In the genomic region with DNA sequence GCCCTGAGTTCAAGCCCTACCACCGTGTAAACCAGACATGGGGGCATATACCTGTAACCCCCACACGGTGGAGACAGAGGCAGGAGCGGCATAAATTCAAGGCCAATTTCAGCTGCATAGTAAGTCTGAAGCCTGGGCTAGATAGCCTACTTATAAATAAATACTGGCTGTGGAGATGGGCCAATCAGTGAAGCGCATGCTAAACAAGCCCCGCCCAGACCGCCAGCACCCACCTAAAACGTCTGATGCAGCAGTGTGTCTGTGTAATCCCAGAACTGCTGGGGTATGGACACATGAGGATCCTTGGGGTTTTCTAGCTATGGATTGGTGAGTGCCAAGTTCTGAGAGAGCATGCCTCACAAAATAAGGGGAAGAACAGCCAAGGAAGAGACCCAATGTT, we compare ENCODE assay signal across 32 mouse cellular contexts. TPM values are rescaled to one million over a fixed set of nuclear protein-coding genes. Genes with fewer than 3 reads are reported as not detected.
A peak's percentile ranks its signal among the peaks of the same experiment; 100 is the strongest.
DNase-seq lines count a peak whose midpoint lies in the region; ATAC-seq and TF ChIP-seq lines count a peak whose summit lies in the region.
"Had no signal": no experiment of that assay in that cellular context is flagged by ENCODE, and none has a peak within 500 bp of the region (broad histone marks: within the 10 kb centered on the region; RNA-seq: fewer than 3 reads in every experiment).

No protein-coding gene starts in this region.

- no peak for DNase-seq in heart, adult 2 months
- peak; percentile 85 for DNase-seq in midbrain, embryonic 11.5 days (ENCODE audit: low spot score, missing footprints)
- peak; percentile 54 for DNase-seq in ZHBTc4 (ENCODE audit: low read depth, low spot score)
- no peak for DNase-seq in gastrocnemius, postnatal 10 days
- DNase-seq: adrenal gland, adult 2 months; adrenal gland, postnatal 14 days; B cell, adult 2 months; cerebellum, adult 11 months; cerebellum, adult 2 months; cerebellum, adult 9-11 months; cerebellum, postnatal 25 days; gastrocnemius, postnatal 14 days; heart, adult 11 months; heart, postnatal 14 days; heart, postnatal 4 days had no signal

- no peaks in the 10 kb centered on the region for H3K79me2 ChIP-seq in heart, adult 2 months (replicated peaks; ENCODE audit: control insufficient read depth, insufficient read depth, low read length)

- intact Hi-C loops in heart, adult 2 months (cut with DNase I), result loop anchor here (5.0 kb wide), 1 partner anchor 437 kb away; no protein-coding TSS in a partner anchor

- whole genome bisulfite sequencing in heart, adult 2 months, result 52% methylated on average over 7 of the region's 7 CpGs
- 48% methylated on average over 7 of the region's 7 CpGs for WGBS in heart, embryonic 12.5 days
- WGBS in midbrain, embryonic 11.5 days, result 61% methylated on average over 7 of the region's 7 CpGs
- 65% methylated on average over 7 of the region's 7 CpGs for WGBS in midbrain, embryonic 16.5 days

- H3K27ac ChIP-seq in heart, adult 2 months, result no peak overlapping the region
- no peak overlapping the region for H3K27ac ChIP-seq in heart, embryonic 12.5 days (ENCODE audit: poor library complexity, severe bottlenecking)
- H3K27ac ChIP-seq in midbrain, embryonic 11.5 days (ENCODE audit: low read depth, low read length), result no peak overlapping the region
- no peak overlapping the region for H3K27ac ChIP-seq in midbrain, embryonic 16.5 days (ENCODE audit: low read length)
- H3K27ac ChIP-seq: embryonic facial prominence, embryonic 10.5 days; embryonic facial prominence, embryonic 13.5 days; forebrain, embryonic 12.5 days; forebrain, embryonic 15.5 days; heart, embryonic 13.5 days; hindbrain, embryonic 14.5 days; hindbrain, postnatal 0 days had no signal

- no peak for TF ChIP-seq POLR2A in heart, adult 2 months (IDR thresholded peaks at IDR 0.05; ENCODE audit: insufficient read depth, low read depth, low read length)

- no peaks in the 10 kb centered on the region for H3K4me1 ChIP-seq in heart, adult 2 months (ENCODE audit: control insufficient read depth, insufficient read depth, low read length)
- 0 out of 2 replicates have a peak, but pooled peaks cover under 1% of the 10 kb centered on the region for H3K4me1 ChIP-seq in heart, embryonic 12.5 days (replicated peaks)
- H3K4me1 ChIP-seq in midbrain, embryonic 11.5 days (ENCODE audit: control insufficient read depth, insufficient read depth, low read length), result peaks cover 6% of the 10 kb centered on the region
- H3K4me1 ChIP-seq in midbrain, embryonic 16.5 days (ENCODE audit: control insufficient read depth, insufficient read depth, low read length), result peaks cover 5% of the 10 kb centered on the region
- H3K4me1 ChIP-seq: embryonic facial prominence, embryonic 13.5 days; forebrain, embryonic 15.5 days had no signal

- ATAC-seq in heart, embryonic 12.5 days (ENCODE audit: insufficient number of reproducible peaks, low FRiP score), result no peak
- ATAC-seq in midbrain, embryonic 11.5 days (ENCODE audit: low FRiP score), result no peak
- ATAC-seq in midbrain, embryonic 16.5 days, result no peak
- no peak for ATAC-seq in inflammation-experienced regulatory T-cells, adult 6 months
- ATAC-seq: forebrain, embryonic 15.5 days; hindbrain, postnatal 0 days had no signal

- TF ChIP-seq CTCF in heart, adult 2 months (IDR thresholded peaks at IDR 0.05), result 0 out of 2 replicates have a peak, but pooled peaks have one; percentile 15

- H3K27me3 ChIP-seq in heart, adult 2 months (ENCODE audit: control insufficient read depth, insufficient read depth, low read length), result no peaks in the 10 kb centered on the region
- H3K27me3 ChIP-seq in heart, embryonic 12.5 days (replicated peaks), result peaks cover 31% of the 10 kb centered on the region
- no peaks in the 10 kb centered on the region; the same call in 1 of the 2 replicates for H3K27me3 ChIP-seq in midbrain, embryonic 11.5 days (ENCODE audit: control insufficient read depth, insufficient read depth, low read length)
- no peaks in the 10 kb centered on the region; the same call in 1 of the 2 replicates for H3K27me3 ChIP-seq in midbrain, embryonic 16.5 days (ENCODE audit: control insufficient read depth, insufficient read depth, low read depth, low read length)

- H3K9ac ChIP-seq in heart, adult 2 months (ENCODE audit: low read depth, low read length), result no peak overlapping the region
- no peak overlapping the region for H3K9ac ChIP-seq in heart, embryonic 12.5 days
- H3K9ac ChIP-seq in midbrain, embryonic 11.5 days (ENCODE audit: low read length), result no peak overlapping the region
- H3K9ac ChIP-seq in midbrain, embryonic 16.5 days (ENCODE audit: low read depth, low read length), result no peak overlapping the region
- H3K9ac ChIP-seq: embryonic facial prominence, embryonic 13.5 days; forebrain, embryonic 12.5 days; forebrain, embryonic 15.5 days; heart, embryonic 13.5 days; hindbrain, embryonic 14.5 days had no signal

- H3K4me2 ChIP-seq in heart, embryonic 12.5 days, result no peak overlapping the region
- no peak overlapping the region for H3K4me2 ChIP-seq in midbrain, embryonic 11.5 days
- no peak overlapping the region for H3K4me2 ChIP-seq in midbrain, embryonic 16.5 days (ENCODE audit: low read length)
- H3K4me2 ChIP-seq: embryonic facial prominence, embryonic 13.5 days; forebrain, embryonic 12.5 days; forebrain, embryonic 15.5 days; heart, embryonic 13.5 days; hindbrain, embryonic 14.5 days had no signal

- H3K9me3 ChIP-seq in heart, embryonic 12.5 days (replicated peaks), result no peaks in the 10 kb centered on the region
- no peaks in the 10 kb centered on the region for H3K9me3 ChIP-seq in midbrain, embryonic 11.5 days (ENCODE audit: control insufficient read depth, low read length)
- 0 out of 2 replicates have a peak, but pooled peaks cover 3% of the 10 kb centered on the region for H3K9me3 ChIP-seq in midbrain, embryonic 16.5 days (replicated peaks; ENCODE audit: control insufficient read depth, low read length, poor library complexity, severe bottlenecking)
- H3K9me3 ChIP-seq: embryonic facial prominence, embryonic 13.5 days; forebrain, embryonic 15.5 days; heart, embryonic 13.5 days had no signal

- TF ChIP-seq EP300 in heart, adult 2 months (IDR thresholded peaks at IDR 0.05; ENCODE audit: insufficient read depth, low read depth, low read length), result no peak

- no peaks in the 10 kb centered on the region for H3K36me3 ChIP-seq in heart, adult 2 months (ENCODE audit: control insufficient read depth, insufficient read depth, low read length)
- no peaks in the 10 kb centered on the region for H3K36me3 ChIP-seq in heart, embryonic 12.5 days
- no peaks in the 10 kb centered on the region for H3K36me3 ChIP-seq in midbrain, embryonic 11.5 days (ENCODE audit: control insufficient read depth, insufficient read depth, low read length)
- no peaks in the 10 kb centered on the region for H3K36me3 ChIP-seq in midbrain, embryonic 16.5 days (ENCODE audit: control insufficient read depth, insufficient read depth, low read length)
- H3K36me3 ChIP-seq: embryonic facial prominence, embryonic 10.5 days; embryonic facial prominence, embryonic 13.5 days; forebrain, embryonic 12.5 days; forebrain, embryonic 15.5 days; heart, embryonic 13.5 days had no signal

- H3K4me3 ChIP-seq in heart, adult 2 months, result no peak overlapping the region
- H3K4me3 ChIP-seq in heart, embryonic 12.5 days, result no peak overlapping the region
- no peak overlapping the region for H3K4me3 ChIP-seq in midbrain, embryonic 11.5 days (ENCODE audit: low read depth, low read length)
- H3K4me3 ChIP-seq in midbrain, embryonic 16.5 days (ENCODE audit: low read depth, low read length), result no peak overlapping the region
- H3K4me3 ChIP-seq: embryonic facial prominence, embryonic 10.5 days; embryonic facial prominence, embryonic 13.5 days; erythroblast, embryonic 14.5 days; forebrain, embryonic 12.5 days; forebrain, embryonic 15.5 days; heart, embryonic 13.5 days had no signal

RNA-seq across cellular contexts. Expression of a gene that starts 10.5 kb away (rescaled TPM):
- total RNA-seq in heart, adult 2 months (2021), result under 1 TPM; 0.70 to 0.75 TPM
- 0.41 and 0.61 TPM in 2 replicates for polyA plus RNA-seq in heart, adult 2 months (2012; rRNA removed)
- polyA plus RNA-seq in heart, embryonic 12.5 days (2016; fragmentation: Nextera tagmentation; extraction: Ambion mirVana), result 2.5 and 3.4 TPM in 2 replicates
- 0.25 and 0.36 TPM in 2 replicates for polyA plus RNA-seq in midbrain, embryonic 11.5 days (2014; fragmentation: Nextera tagmentation; extraction: Ambion mirVana)
- 0.92 and 1.1 TPM in 2 replicates for polyA plus RNA-seq in midbrain, embryonic 16.5 days (2015; fragmentation: Nextera tagmentation; extraction: Ambion mirVana)
- polyA plus RNA-seq in inflammation-experienced regulatory T-cells, adult 6 months (2017; shearing (Covaris generic)), result not detected
- total RNA-seq in gastrocnemius, postnatal 10 days (2021), result under 1 TPM in 1 of 2 experiments, not detected in 1; 0.05 TPM
- total RNA-seq: CH12.LX; common myeloid progenitor, adult 5-6 weeks; gastrocnemius, postnatal 4 days had no signal
- polyA plus RNA-seq: erythroblast, embryonic 14.5 days; intestine, embryonic 14.5 days had no signal

RNA-seq across cellular contexts. Expression of a gene that starts 13.8 kb away (rescaled TPM):
- not detected for total RNA-seq in heart, adult 2 months (2021)
- not detected in 2 replicates for polyA plus RNA-seq in heart, adult 2 months (2012; rRNA removed)
- polyA plus RNA-seq in heart, embryonic 12.5 days (2016; fragmentation: Nextera tagmentation; extraction: Ambion mirVana), result 0.12 and 0.23 TPM in 2 replicates
- polyA plus RNA-seq in midbrain, embryonic 11.5 days (2014; fragmentation: Nextera tagmentation; extraction: Ambion mirVana), result 13.8 and 14.2 TPM in 2 replicates
- polyA plus RNA-seq in midbrain, embryonic 16.5 days (2015; fragmentation: Nextera tagmentation; extraction: Ambion mirVana), result 18.8 and 21.2 TPM in 2 replicates
- 1 to 10 TPM in 2 of 3 experiments, under 1 TPM in 1; 0.53 to 2.9 (median 2.3) TPM for polyA plus RNA-seq in inflammation-experienced regulatory T-cells, adult 6 months (2017; shearing (Covaris generic))
- total RNA-seq in gastrocnemius, postnatal 10 days (2021), result under 1 TPM; 0.27 to 0.42 TPM
- total RNA-seq: common myeloid progenitor, adult 5-6 weeks; gastrocnemius, adult 18-20 months; heart, postnatal 14 days; heart, postnatal 4 days had no signal
- polyA plus RNA-seq: adrenal gland, adult 2 months; erythroblast, embryonic 14.5 days; heart, embryonic 13.5 days; heart, embryonic 16.5 days had no signal

Comparison
In these comparisons a context has a peak if more than half of its experiments do, and no peak if none do; other contexts are left out.
1. DNase-seq: peak in midbrain, embryonic 11.5 days (single experiment) and ZHBTc4 (single experiment); none in heart, adult 2 months (0 of 2) and gastrocnemius, postnatal 10 days (single experiment).